ENCODE assay signal across 8 mouse cellular contexts in the genomic region with DNA sequence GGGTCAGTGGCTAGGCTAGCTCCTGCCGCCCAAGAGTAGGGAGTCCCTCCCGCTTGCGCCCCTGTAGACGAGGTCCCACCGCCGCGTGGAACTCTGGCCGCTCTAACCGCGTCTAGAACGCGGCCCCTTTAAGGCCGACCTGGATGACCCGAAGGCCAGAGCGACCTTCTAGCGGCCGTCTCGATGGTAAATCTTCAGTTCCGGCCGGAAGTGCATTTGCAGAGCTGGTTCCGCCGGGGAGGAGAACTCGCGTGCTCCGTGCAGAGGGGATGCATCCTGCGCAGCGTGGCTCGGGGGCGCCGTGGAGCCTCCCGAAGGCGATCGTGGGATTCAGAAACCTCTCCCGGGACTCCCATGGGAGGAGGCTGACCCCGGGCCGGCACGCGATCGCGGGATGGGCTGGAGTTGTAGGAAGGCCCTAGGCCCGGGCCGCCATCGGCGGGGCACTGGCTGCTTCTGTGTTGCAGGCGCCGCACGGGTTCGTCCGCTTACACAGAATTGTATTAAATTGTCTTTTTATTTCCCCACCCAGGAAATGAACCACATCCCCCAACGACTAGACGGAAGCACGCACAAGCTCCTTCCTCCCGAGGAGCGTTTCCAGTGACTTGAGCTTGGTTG. TPM values are rescaled to one million over a fixed set of nuclear protein-coding genes. Genes with fewer than 3 reads are reported as not detected.
DNase-seq lines count a peak whose midpoint lies in the region; ATAC-seq and TF ChIP-seq lines count a peak whose summit lies in the region.

No protein-coding gene starts in this region.

- peaks cover 3% of the 10 kb centered on the region; the same call in 1 of the 2 replicates for H3K36me3 ChIP-seq in hindbrain, embryonic 11.5 days (ENCODE audit: control insufficient read depth, insufficient read depth, low read length)

- peak; percentile 46 for ATAC-seq in Patski
- ATAC-seq in hindbrain, embryonic 11.5 days (ENCODE audit: low FRiP score) = peak; percentile 71

- in situ Hi-C loops in Patski (cut with MboI; ENCODE audit: low pct_unique_long_range_greater_than_20kb) = loop anchor here (5.0 kb wide), 2 partner anchors 101 to 281 kb away; no protein-coding TSS in a partner anchor

- POLR2A ChIA-PET in Patski (lab: Charles Lee) = interaction anchor here (0.7 kb wide), 1 partner anchor 13 kb away, joined by 3 read pairs; no protein-coding TSS in a partner anchor

- H3K4me3 ChIP-seq in hindbrain, embryonic 11.5 days (ENCODE audit: low read depth, low read length) = peak overlapping the region; percentile 80

- peak overlapping the region; percentile 83 for H3K4me2 ChIP-seq in hindbrain, embryonic 11.5 days (replicated peaks; ENCODE audit: low read depth, low read length)

- no peaks in the 10 kb centered on the region for H3K9me3 ChIP-seq in hindbrain, embryonic 11.5 days (ENCODE audit: control insufficient read depth, low read length)

- TF ChIP-seq CTCF in Patski (IDR thresholded peaks at IDR 0.05) = no peak

- peak overlapping the region; percentile 43 for H3K27ac ChIP-seq in hindbrain, embryonic 11.5 days (ENCODE audit: low read depth, low read length)

- H3K27me3 ChIP-seq in Patski = no peaks in the 10 kb centered on the region
- H3K27me3 ChIP-seq in hindbrain, embryonic 11.5 days (ENCODE audit: control insufficient read depth, insufficient read depth, low read length) = no peaks in the 10 kb centered on the region

- CTCF ChIA-PET in Patski (lab: Charles Lee) = interaction anchor here (1.8 kb wide), 1 partner anchor 100 kb away, joined by 13 read pairs; no protein-coding TSS in a partner anchor

- WGBS in hindbrain, embryonic 11.5 days = under 1% methylated on average over 54 of the region's 54 CpGs

- H3K4me1 ChIP-seq in hindbrain, embryonic 11.5 days (replicated peaks; ENCODE audit: control insufficient read depth, insufficient read depth, low read length) = no peaks in the 10 kb centered on the region

- H3K9ac ChIP-seq in hindbrain, embryonic 11.5 days (ENCODE audit: low read depth, low read length) = peak overlapping the region; percentile 83

- peak; percentile 48 for DNase-seq in Patski (ENCODE audit: low read depth, low spot score)
- peak; percentile 83 for DNase-seq in cerebellum, adult 9-11 months
- DNase-seq in frontal cortex, adult 2 months (ENCODE audit: extremely low spot score in 1 of 2, low spot score in 1 of 2) = peak; percentile 67 to 88
- peak; percentile 93 for DNase-seq in hindbrain, embryonic 11.5 days (ENCODE audit: low spot score)
- DNase-seq in layer of hippocampus, postnatal 25 days (ENCODE audit: extremely low spot score in 1 of 2, low spot score in 1 of 2) = peak; percentile 67 to 73
- peak; percentile 88 to 89 for DNase-seq in lung, postnatal 4 days
- DNase-seq in retina, postnatal 1 day = peak; percentile 96
- peak; percentile 85 for DNase-seq in thymus, postnatal 4 days

RNA-seq across cellular contexts. Expression of a gene that starts 38.3 kb away (rescaled TPM):
- polyA plus RNA-seq in Patski (2021) = 107 TPM
- 214 and 229 TPM in 2 replicates for polyA plus RNA-seq in frontal cortex, adult 2 months (2012; rRNA removed)
- polyA plus RNA-seq in hindbrain, embryonic 11.5 days (2014; fragmentation: Nextera tagmentation; extraction: Ambion mirVana) = 36.7 and 36.9 TPM in 2 replicates
- total RNA-seq in layer of hippocampus, postnatal 25 days (2021) = 100 to 1,000 TPM; 216 to 234 TPM

Comparison
In these comparisons a context has a peak if more than half of its experiments do, and no peak if none do; other contexts are left out.
1. Peak in every context shown above with its lines: DNase-seq, ATAC-seq, H3K4me3 ChIP-seq and H3K27ac ChIP-seq.